Mouse (Mus musculus) heart, adult 2 months (tissue): ENCODE measurements around the gene Mthfsd.

Experiments
- CTCF ChIP-seq: fragments of 200-600 bp; IDR thresholded peaks from 2 replicates; pipeline ENCODE4 v1.8.1; 2022; ENCODE audit warnings: antibody characterized with exemption, mild to moderate bottlenecking, moderate library complexity
- EP300 ChIP-seq: fragments of 200-500 bp; IDR thresholded peaks from 2 replicates; pipeline ENCODE4 v1.6.1; 2011; ENCODE audit warnings: low read depth, low read length, control low read depth; ENCODE audit not compliant: insufficient read depth
- POLR2A ChIP-seq: fragments of 200-500 bp; IDR thresholded peaks from 2 replicates; pipeline ENCODE4 v1.6.1; 2011; ENCODE audit warnings: mild to moderate bottlenecking, low read depth, low read length, control low read depth; ENCODE audit not compliant: insufficient read depth

- no peak for TF ChIP-seq EP300
- TF ChIP-seq POLR2A: no peak
- TF ChIP-seq CTCF: no peak
Observed at GRCm38 (mm10) chr8:121156990-121157491, 48.8 kb upstream of the Mthfsd start.
